Mouse (Mus musculus): ENCODE data around the gene Pbrm1.

The Pbrm1 gene

GRCm38 (mm10) chr14:31166827-31167226 is 147.9 kb downstream of the Pbrm1 start:
- DNase-seq (ENCODE audit: low read depth), result no peak

DNA sequence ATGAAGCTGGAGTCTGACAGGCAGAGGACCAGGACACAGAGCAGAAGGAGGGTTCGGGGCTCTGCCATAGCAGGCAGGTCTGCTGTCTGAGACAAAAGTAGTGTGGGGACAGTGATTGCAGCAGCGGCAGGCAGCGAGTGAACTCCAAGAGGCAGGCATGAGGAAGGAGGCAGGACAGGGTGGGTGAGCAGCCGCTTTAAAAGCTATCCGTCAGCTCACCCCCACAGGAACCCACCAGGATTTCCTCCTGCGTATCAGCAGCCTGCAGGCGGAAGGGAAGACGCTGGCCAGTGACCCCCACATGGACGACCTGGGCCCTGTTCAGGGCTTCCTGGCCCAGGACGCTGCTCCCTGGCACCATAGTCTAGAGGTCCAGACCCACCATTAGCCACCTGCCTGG is 149.5 kb downstream of the Pbrm1 start, which contains the start of gene Stab1:
Stab1 (minus strand) TSS at position 217 of the 400 bp plus-strand sequence.
- DNase-seq (ENCODE audit: low read depth), result no peak

- DNase-seq (ENCODE audit: low read depth), result no peak
Measured at GRCm38 (mm10) chr14:31169508-31169907, 150.6 kb downstream of the Pbrm1 start.

- no peak for DNase-seq (ENCODE audit: low read depth)
Measured at GRCm38 (mm10) chr14:31170963-31171362, 152.0 kb downstream of the Pbrm1 start.

All from fibroblast of lung, adult 2 months (primary cell).